9 mouse cellular contexts compared by ENCODE assay signal in the genomic region with DNA sequence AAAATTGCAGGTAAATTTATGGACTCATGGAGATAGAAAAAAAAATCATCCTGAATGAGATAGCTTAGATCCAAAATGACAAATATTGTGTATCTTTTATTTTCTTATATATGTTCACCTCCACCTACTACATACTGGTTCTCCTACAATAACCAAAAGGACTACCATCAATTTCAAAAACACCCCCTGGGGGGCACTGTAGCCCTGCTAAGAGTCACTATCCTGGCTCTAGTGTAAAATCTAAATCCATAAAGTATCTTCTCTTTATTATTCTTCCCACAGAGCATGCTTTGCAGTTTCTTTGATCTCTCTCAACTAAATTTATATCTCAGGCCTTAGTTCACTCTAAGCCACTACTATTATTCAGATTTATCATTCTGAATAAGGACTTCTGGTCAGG.
A peak's percentile ranks its signal among the peaks of the same experiment; 100 is the strongest.
DNase-seq lines count a peak whose midpoint lies in the region; ATAC-seq and TF ChIP-seq lines count a peak whose summit lies in the region.
"Had no signal": no experiment of that assay in that cellular context is flagged by ENCODE, and none has a peak within 500 bp of the region (broad histone marks: within the 10 kb centered on the region; RNA-seq: fewer than 3 reads in every experiment).

No protein-coding gene starts in this region.

- H3K4me1 ChIP-seq in cerebellum, adult 2 months (ENCODE audit: control insufficient read depth, insufficient read depth, low read length) = no peaks in the 10 kb centered on the region
- no peaks in the 10 kb centered on the region for H3K4me1 ChIP-seq in neural tube, embryonic 15.5 days
- H3K4me1 ChIP-seq in hindbrain, embryonic 12.5 days = no peaks in the 10 kb centered on the region
- H3K4me1 ChIP-seq: limb, embryonic 13.5 days had no signal

- H3K9me3 ChIP-seq in neural tube, embryonic 15.5 days (replicated peaks) = no peaks in the 10 kb centered on the region
- H3K9me3 ChIP-seq in hindbrain, embryonic 12.5 days (replicated peaks) = no peaks in the 10 kb centered on the region
- H3K9me3 ChIP-seq: limb, embryonic 13.5 days had no signal

- H3K36me3 ChIP-seq in neural tube, embryonic 15.5 days = no peaks in the 10 kb centered on the region
- H3K36me3 ChIP-seq in hindbrain, embryonic 12.5 days = no peaks in the 10 kb centered on the region
- H3K36me3 ChIP-seq: limb, embryonic 13.5 days had no signal

- no peak overlapping the region for H3K4me3 ChIP-seq in cerebellum, adult 2 months (replicated peaks; ENCODE audit: insufficient read depth, low read depth, low read length)
- no peak overlapping the region for H3K4me3 ChIP-seq in neural tube, embryonic 15.5 days (replicated peaks)
- H3K4me3 ChIP-seq in hindbrain, embryonic 12.5 days = no peak overlapping the region
- H3K4me3 ChIP-seq: limb, embryonic 13.5 days had no signal

- DNase-seq in cerebellum, adult 2 months = peak; percentile 9
- DNase-seq in cerebellum, adult 11-12 months = no peak
- peak; percentile 16 for DNase-seq in neural tube, embryonic 10.5 days (ENCODE audit: extremely low spot score, low spot score)
- peak; percentile 67 to 69 for DNase-seq in left cerebral cortex, adult 18-20 months (ENCODE audit: low spot score in 2 of 2)
- peak; percentile 14 for DNase-seq in retina, postnatal 7 days (ENCODE audit: low read depth, low spot score)
- no peak for DNase-seq in natural killer cell, adult 2 months (ENCODE audit: low spot score in 2 of 2)

- no peak overlapping the region for H3K9ac ChIP-seq in neural tube, embryonic 15.5 days (replicated peaks)
- H3K9ac ChIP-seq in hindbrain, embryonic 12.5 days = no peak overlapping the region
- H3K9ac ChIP-seq: limb, embryonic 13.5 days had no signal

- no peak overlapping the region for H3K27ac ChIP-seq in cerebellum, adult 2 months (ENCODE audit: insufficient read depth, low read length)
- H3K27ac ChIP-seq in neural tube, embryonic 15.5 days (replicated peaks) = no peak overlapping the region
- no peak overlapping the region for H3K27ac ChIP-seq in hindbrain, embryonic 12.5 days
- H3K27ac ChIP-seq: limb, embryonic 13.5 days had no signal

- TF ChIP-seq POLR2A in cerebellum, adult 2 months (IDR thresholded peaks at IDR 0.05; ENCODE audit: borderline replicate concordance, insufficient read depth, low read length) = no peak

- no peak overlapping the region for H3K4me2 ChIP-seq in neural tube, embryonic 15.5 days
- H3K4me2 ChIP-seq in hindbrain, embryonic 12.5 days (replicated peaks) = no peak overlapping the region
- H3K4me2 ChIP-seq: limb, embryonic 13.5 days had no signal

- no peaks in the 10 kb centered on the region for H3K27me3 ChIP-seq in cerebellum, adult 2 months (ENCODE audit: control insufficient read depth, insufficient read depth, low read length)
- no peaks in the 10 kb centered on the region for H3K27me3 ChIP-seq in neural tube, embryonic 15.5 days (replicated peaks)
- H3K27me3 ChIP-seq in hindbrain, embryonic 12.5 days = no peaks in the 10 kb centered on the region
- H3K27me3 ChIP-seq: limb, embryonic 13.5 days had no signal

- no peak for TF ChIP-seq CTCF in cerebellum, adult 2 months (IDR thresholded peaks at IDR 0.05; ENCODE audit: borderline replicate concordance, insufficient read depth, low read depth, low read length)

- no peak for ATAC-seq in neural tube, embryonic 15.5 days (ENCODE audit: low FRiP score)
- ATAC-seq in hindbrain, embryonic 12.5 days (ENCODE audit: low FRiP score) = 0 out of 2 replicates have a peak, but pooled peaks have one; percentile 35

Comparison
In these comparisons a context has a peak if more than half of its experiments do, and no peak if none do; other contexts are left out.
1. DNase-seq: peak in cerebellum, adult 2 months (2 of 2), neural tube, embryonic 10.5 days (single experiment), left cerebral cortex, adult 18-20 months (2 of 2) and retina, postnatal 7 days (single experiment); none in cerebellum, adult 11-12 months (single experiment) and natural killer cell, adult 2 months (0 of 2).